Mouse (Mus musculus) brain, embryonic 14.5 days (tissue): ENCODE data around the gene Xrcc4.

Experiments
- CTCF ChIP-seq: fragments of 200-500 bp; IDR thresholded peaks from 2 replicates; pipeline ENCODE4 v1.5.1; 2012; ENCODE audit warnings: inconsistent platforms, mild to moderate bottlenecking, moderate library complexity, borderline replicate concordance; ENCODE audit not compliant: insufficient read depth, insufficient read length; ENCODE audit errors: extremely low read depth
- POLR2A ChIP-seq: fragments of 200-500 bp; IDR thresholded peaks from 2 replicates; pipeline ENCODE4 v1.6.1; 2012; ENCODE audit warnings: mild to moderate bottlenecking, inconsistent platforms, borderline replicate concordance; ENCODE audit not compliant: poor library complexity, insufficient read depth, insufficient read length, severe bottlenecking; ENCODE audit errors: extremely low read depth

DNA sequence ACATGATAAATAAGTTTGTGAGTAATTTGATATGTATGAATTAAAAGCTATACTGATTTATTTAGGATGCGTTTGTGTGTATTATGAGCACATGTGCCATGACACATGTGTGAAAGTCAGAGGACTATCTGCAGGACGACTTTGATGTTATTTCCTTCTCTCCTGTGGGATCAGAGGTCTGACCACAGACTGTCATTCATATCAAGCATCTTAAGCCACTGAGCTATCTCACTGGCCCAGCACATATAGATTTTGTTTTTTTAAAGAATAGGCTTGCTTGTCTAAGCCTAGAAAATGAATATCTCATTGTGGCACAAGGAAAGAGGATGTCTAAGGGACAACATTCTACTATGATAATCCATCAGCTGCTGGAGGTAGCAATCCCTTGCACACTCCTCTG lies 183.3 kb downstream of the Xrcc4 start:
- TF ChIP-seq POLR2A (no peak), CTCF (no peak)
